Mouse (Mus musculus) kidney, postnatal 14 days (tissue): ENCODE results near the gene Dap3.
"Not testable (repeated sequence)": the region's sequence is repeated elsewhere in the genome, so short reads cannot be mapped to it uniquely, and the experiment has no call there.

Experiments
- DNase-seq: peaks from one replicate; pipeline ENCODE4 v3.0.0; 2022; ENCODE audit warnings: mixed read lengths

Dap3 gene

GRCm38 (mm10) chr3:88950576-88951326, at the start of gene Dap3, which contains the start of gene Ash1l:
Gene Dap3, minus strand, starts transcription at chr3:88951181.
Gene Ash1l, plus strand, starts transcription at chr3:88950622.
- peak; percentile 83 for DNase-seq

DNA sequence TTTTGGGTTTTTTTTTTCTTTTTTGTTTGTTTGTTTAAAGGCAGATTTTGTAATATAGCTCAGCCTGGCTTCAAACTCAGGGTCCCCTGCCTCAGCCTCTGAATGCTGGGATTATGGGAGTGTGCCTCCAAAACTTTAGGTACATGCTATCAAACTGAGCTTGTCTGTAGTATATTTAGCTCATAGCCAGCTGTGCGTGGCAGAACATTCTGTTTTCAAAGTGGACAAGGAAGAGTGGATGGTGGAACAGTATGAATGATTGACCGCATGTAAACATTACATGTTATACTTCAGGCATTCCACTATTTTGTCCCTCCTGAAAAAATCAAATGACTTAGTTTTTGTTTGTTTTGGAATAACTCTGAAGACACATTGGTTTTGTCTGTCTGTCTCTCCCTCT, 41.8 kb upstream of the Dap3 start:
- DNase-seq: no peak

DNA sequence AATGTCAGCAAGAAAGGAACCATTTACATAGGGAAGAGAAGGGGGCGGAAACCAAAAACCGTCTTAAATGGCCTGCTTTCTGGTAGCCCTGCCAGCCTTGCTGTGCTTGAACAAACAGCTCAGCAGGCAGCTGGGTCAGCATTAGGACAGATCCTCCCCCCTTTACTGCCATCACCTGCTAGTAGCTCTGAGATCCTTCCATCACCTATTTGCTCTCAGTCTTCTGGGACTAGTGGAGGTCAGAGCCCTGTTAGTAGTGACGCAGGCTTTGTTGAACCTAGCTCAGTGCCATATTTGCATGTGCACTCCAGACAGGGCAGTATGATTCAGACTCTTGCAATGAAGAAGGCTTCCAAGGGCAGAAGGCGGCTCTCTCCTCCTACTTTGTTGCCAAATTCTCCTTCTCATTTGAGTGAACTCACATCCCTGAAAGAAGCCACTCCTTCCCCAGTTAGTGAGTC, 33.0 kb upstream of the Dap3 start:
- DNase-seq: no peak

GRCm38 (mm10) chr3:88981206-88982010, 30.4 kb upstream of the Dap3 start:
- DNase-seq: no peak

- no peak for DNase-seq
These were observed 24.0 kb upstream of the Dap3 start for GRCm38 (mm10) chr3:88975012-88975411.

DNA sequence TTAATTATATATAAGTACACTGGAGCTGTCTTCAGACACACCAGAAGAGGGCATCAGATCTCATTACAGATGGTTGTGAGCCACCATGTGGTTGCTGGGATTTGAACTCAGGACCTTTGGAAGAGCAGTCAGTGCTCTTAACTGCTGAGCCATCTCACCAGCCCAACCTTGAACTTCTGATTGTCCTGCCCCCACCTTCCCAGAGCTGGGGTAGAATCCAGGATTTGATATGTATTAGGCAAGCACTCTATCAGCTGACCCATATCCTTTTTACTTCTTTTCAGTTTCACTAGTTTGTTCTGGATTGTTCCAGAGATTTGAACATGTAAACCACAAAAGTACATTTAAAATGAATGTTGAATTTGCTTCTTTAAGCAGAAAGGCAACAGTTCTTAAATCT, 12.2 kb upstream of the Dap3 start:
- DNase-seq: not testable (repeated sequence)

- no peak for DNase-seq
These were observed 2.8 kb upstream of the Dap3 start for GRCm38 (mm10) chr3:88953736-88954135.

GRCm38 (mm10) chr3:88953246-88953645, 2.3 kb upstream of the Dap3 start:
- no peak for DNase-seq

DNA sequence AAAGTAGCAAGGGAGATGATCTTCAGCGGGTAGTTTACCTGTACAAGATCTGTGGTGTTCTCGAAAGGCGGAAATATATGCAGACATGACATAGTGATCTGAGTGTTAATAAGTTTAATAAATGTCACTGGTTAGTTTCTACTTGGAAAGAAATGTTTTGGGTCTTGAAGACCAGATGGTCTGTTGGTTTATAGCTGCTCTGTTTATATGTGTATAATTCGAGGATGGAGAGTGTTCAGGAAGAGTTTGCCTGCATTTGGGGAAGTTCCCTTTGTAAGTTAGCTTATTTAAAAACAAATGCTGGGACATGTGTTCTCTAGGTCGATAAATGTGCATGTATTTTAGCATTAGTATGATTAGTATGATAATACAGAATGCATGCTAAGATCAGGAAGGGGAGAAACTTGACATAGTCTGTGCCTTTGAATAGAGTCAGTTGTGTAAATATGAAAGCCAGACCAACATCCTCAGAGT, 383 bp upstream of the Dap3 start:
- no peak for DNase-seq

- peak; percentile 95 for DNase-seq
These were observed 1.0 kb downstream of the Dap3 start for GRCm38 (mm10) chr3:88949786-88950575.

DNA sequence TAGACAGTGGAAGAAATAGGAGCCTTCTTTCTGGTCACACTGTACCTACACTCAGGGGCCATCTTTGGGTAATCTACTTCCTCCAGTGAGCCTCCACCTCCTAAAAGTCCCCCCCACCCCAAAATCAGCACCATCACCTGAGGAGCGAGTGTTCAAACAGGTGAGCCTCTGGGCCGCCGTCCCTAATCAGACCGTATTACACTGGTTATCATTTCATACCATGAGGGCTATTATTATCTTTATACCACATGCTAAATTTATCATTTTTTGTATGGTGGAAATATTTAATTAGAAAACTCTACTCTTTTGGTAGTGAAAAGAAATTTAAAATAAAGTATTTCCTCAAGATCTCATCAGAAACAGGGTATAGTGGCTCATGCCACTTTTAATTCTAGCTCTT, 6.9 kb downstream of the Dap3 start:
- DNase-seq: no peak

GRCm38 (mm10) chr3:88942316-88942880, 8.6 kb downstream of the Dap3 start:
- DNase-seq: no peak

DNA sequence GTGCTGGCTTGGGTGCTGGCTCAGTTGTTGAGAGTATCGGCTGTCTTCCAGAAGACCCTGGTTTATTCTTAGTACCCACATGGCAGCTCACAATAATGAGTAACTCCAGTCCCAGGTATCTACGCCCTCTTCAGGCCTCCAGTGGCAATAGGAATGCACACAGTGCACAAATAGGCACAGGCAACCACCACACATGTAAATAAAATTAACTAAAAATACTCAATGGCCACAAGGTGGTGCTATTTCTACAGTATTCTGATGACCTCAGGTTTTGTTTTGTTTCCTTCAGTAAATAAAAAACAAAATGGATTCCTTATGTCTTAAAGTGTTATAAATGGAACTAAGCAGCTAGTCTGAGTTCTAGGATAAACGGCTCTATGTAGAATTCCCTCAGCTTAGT, 11.2 kb downstream of the Dap3 start:
- peak; percentile 38 for DNase-seq

DNA sequence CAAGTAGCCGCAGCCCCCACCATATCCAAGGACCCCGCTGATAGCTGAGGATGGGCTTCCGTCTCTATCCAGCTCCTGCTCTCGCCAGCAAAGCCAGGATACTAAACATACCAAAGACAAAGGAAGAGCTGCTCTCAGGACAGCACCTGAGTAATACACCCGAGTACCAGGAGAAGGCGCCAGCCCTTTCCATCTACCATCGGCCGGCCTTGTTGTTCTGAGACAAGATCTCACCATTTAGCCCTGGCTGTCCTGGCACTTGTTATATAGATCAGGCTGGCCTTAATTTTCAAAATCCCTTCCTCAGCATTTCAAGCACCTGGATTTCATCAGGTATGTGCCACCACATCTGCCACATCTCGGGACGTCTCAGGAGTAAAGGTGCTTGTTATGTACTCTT, 11.9 kb downstream of the Dap3 start:
- DNase-seq: no peak

DNA sequence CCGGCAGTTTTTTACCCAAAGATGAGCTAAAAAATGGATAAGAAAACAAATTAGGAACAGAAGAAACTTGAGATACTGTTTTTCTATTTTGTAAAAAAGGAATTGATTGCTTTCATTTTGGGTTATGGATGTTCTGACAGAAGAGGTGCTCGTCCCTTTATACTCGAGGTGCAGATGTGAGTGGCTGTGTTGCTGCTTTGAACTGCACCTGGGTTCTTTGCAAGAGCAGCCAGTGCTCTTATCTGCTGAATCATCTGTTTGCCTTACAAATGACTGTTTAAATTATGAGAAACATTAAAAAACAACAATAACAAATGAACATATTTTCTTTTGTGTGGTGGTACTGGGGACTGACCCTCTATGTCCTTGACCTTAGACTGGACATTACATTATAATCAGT, 21.5 kb downstream of the Dap3 start:
- no peak for DNase-seq

GRCm38 (mm10) chr3:88925651-88926050, 25.3 kb downstream of the Dap3 start:
- no peak for DNase-seq

- no peak for DNase-seq
These were observed 26.9 kb downstream of the Dap3 start for GRCm38 (mm10) chr3:88923989-88924591.

DNA sequence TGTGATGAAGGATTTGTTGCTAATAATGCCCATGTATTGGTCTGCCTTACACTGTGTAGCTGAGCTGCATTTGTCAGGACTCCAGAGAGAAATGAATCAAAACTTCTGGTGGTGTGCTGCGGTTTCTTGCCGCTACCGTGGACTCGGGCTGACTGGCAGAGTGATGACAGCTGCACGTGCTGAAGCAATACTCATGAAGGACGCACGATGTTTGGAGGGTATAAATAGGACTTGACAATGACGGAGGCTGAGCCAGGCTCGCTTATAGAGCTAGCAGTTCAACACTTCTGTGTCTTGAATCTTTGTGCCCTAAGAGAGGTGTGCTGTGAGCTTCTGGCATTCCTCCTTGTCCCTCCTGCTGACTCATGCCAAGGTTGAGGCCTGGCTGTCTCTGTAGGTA, 29.6 kb downstream of the Dap3 start:
- no peak for DNase-seq

- DNase-seq: peak; percentile 33
These were observed 32.0 kb downstream of the Dap3 start for GRCm38 (mm10) chr3:88918981-88919380.

GRCm38 (mm10) chr3:88914384-88914810, 36.6 kb downstream of the Dap3 start:
- no peak for DNase-seq

DNA sequence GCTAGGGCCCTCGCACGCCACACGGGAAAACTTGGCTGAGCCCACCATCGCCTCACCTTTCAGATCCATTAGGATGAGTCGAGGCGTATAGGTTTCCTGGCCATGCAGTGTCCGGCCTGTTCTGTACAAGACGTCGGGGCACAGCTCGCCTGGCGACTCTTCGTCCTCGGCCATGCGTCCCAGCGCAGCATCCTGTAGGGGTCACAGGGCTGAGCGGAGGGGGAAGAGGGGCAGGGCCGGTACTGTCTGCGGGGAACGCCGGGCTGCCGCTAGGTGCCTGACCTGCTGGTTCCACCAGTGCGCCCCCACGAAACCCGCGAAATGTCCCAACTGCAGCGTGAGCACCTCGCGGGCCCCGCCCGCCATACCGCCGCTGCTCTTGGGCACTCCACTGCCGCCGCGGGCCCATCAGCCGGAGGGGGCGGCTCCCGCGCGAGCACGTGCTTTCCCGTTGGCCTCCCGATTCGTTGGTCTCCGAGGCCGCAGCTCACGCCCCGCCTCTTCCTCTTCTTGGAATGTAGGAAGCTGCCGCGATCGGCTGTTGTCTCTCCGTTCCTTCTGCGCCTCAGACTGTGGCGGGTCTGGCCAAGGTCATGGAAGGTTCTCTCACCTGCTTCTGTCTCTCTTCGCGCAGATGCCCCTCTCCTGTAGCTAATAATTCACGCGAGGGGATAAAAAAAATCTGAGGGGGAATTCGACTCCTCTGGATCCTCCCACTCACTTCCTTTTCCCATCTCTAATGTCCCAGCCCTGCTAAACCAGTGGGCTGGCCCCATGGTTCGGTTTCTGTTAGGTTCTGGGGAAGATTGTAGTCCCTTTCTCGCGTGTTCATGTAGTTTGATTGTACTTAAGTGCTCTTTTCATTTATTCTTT, 37.2 kb downstream of the Dap3 start, which contains the start of gene Msto1:
TSS of gene Msto1 (minus strand) at position 489 of the 873 bp plus-strand sequence.
- DNase-seq: peak; percentile 95
